11 mouse cellular contexts compared by ENCODE assay signal in the genomic region with DNA sequence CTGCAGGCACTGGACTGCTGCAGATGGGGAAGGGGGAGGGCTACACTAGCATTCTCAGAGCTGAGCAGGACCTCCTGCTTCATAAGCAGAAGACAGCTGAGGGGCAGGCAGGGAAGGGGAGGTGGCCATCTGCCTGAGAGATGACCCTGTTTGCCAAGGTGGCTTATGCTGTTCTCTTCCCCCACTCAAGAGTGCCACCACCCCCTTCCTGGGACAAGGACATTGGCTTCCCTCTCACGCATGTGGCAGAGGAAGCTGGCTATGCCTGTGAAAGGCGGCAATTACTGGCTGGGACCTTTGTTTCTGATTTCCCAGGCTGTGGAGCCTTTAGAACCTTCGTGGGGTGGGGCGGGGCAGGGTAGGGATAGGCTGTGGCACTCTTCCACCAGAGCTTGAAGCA.
A peak's percentile ranks its signal among the peaks of the same experiment; 100 is the strongest.
DNase-seq lines count a peak whose midpoint lies in the region; ATAC-seq and TF ChIP-seq lines count a peak whose summit lies in the region.
"Had no signal": no experiment of that assay in that cellular context is flagged by ENCODE, and none has a peak within 500 bp of the region (broad histone marks: within the 10 kb centered on the region; RNA-seq: fewer than 3 reads in every experiment).

No protein-coding gene starts in this region.

- H3K4me3 ChIP-seq in hindbrain, postnatal 0 days (ENCODE audit: low read length) = no peak overlapping the region
- H3K4me3 ChIP-seq: kidney, embryonic 15.5 days; limb, embryonic 15.5 days had no signal

- H3K36me3 ChIP-seq in hindbrain, postnatal 0 days (ENCODE audit: insufficient read depth, low read length) = no peaks in the 10 kb centered on the region
- H3K36me3 ChIP-seq: kidney, embryonic 15.5 days; limb, embryonic 15.5 days had no signal

- H3K4me1 ChIP-seq in hindbrain, postnatal 0 days (ENCODE audit: insufficient read depth, low read length) = peaks cover 63% of the 10 kb centered on the region

- H3K27ac ChIP-seq in hindbrain, postnatal 0 days = peak overlapping the region; percentile 94
- H3K27ac ChIP-seq: kidney, embryonic 15.5 days; limb, embryonic 15.5 days had no signal

- H3K27me3 ChIP-seq in hindbrain, postnatal 0 days (ENCODE audit: insufficient read depth, low read length) = no peaks in the 10 kb centered on the region
- H3K27me3 ChIP-seq: kidney, embryonic 15.5 days; limb, embryonic 15.5 days had no signal

- H3K4me2 ChIP-seq in hindbrain, postnatal 0 days (ENCODE audit: low read depth, low read length) = no peak overlapping the region
- H3K4me2 ChIP-seq: kidney, embryonic 15.5 days; limb, embryonic 15.5 days had no signal

- no peak for DNase-seq in frontal cortex, adult 2 months (ENCODE audit: extremely low spot score in 1 of 2, low spot score in 1 of 2)
- peak; percentile 37 for DNase-seq in right cerebral cortex, postnatal 4 days
- DNase-seq in right cerebral cortex, postnatal 36 days (ENCODE audit: low spot score in 2 of 2) = no peak
- peak; percentile 81 for DNase-seq in hindbrain, postnatal 0 days (ENCODE audit: low spot score)
- no peak for DNase-seq in urinary bladder, postnatal 36 days (ENCODE audit: low spot score in 2 of 2)
- DNase-seq in heart, postnatal 4 days = no peak
- DNase-seq in urinary bladder, adult 2 months (ENCODE audit: low spot score) = no peak
- DNase-seq: lung, postnatal 36 days had no signal

- 17% methylated on average over 4 of the region's 4 CpGs for WGBS in hindbrain, postnatal 0 days

- no peak for TF ChIP-seq CTCF in hindbrain, postnatal 0 days (IDR thresholded peaks at IDR 0.05; ENCODE audit: low read depth)

- H3K9ac ChIP-seq in hindbrain, postnatal 0 days (replicated peaks; ENCODE audit: low read length) = no peak overlapping the region
- H3K9ac ChIP-seq: kidney, embryonic 15.5 days; limb, embryonic 15.5 days had no signal

- ATAC-seq in frontal cortex, adult (ENCODE audit: low TSS enrichment) = peak; percentile 6; the same call in 1 of the 2 replicates
- ATAC-seq in hindbrain, postnatal 0 days = peak; percentile 61

- no peaks in the 10 kb centered on the region for H3K9me3 ChIP-seq in hindbrain, postnatal 0 days (ENCODE audit: low read length)
- H3K9me3 ChIP-seq: kidney, embryonic 15.5 days; limb, embryonic 15.5 days had no signal

Comparison
In these comparisons a context has a peak if more than half of its experiments do, and no peak if none do; other contexts are left out.
1. DNase-seq: peak in right cerebral cortex, postnatal 4 days (single experiment) and hindbrain, postnatal 0 days (single experiment); none in frontal cortex, adult 2 months (0 of 2), right cerebral cortex, postnatal 36 days (0 of 2), urinary bladder, postnatal 36 days (0 of 2), heart, postnatal 4 days (single experiment) and urinary bladder, adult 2 months (single experiment).